Mouse (Mus musculus) thymus, postnatal 4 days (tissue): Measurements from ENCODE around the gene Slc9b2.

Source experiments
- DNase-seq: peaks from one replicate; pipeline ENCODE4 v3.0.0; 2021

Slc9b2 gene

DNA sequence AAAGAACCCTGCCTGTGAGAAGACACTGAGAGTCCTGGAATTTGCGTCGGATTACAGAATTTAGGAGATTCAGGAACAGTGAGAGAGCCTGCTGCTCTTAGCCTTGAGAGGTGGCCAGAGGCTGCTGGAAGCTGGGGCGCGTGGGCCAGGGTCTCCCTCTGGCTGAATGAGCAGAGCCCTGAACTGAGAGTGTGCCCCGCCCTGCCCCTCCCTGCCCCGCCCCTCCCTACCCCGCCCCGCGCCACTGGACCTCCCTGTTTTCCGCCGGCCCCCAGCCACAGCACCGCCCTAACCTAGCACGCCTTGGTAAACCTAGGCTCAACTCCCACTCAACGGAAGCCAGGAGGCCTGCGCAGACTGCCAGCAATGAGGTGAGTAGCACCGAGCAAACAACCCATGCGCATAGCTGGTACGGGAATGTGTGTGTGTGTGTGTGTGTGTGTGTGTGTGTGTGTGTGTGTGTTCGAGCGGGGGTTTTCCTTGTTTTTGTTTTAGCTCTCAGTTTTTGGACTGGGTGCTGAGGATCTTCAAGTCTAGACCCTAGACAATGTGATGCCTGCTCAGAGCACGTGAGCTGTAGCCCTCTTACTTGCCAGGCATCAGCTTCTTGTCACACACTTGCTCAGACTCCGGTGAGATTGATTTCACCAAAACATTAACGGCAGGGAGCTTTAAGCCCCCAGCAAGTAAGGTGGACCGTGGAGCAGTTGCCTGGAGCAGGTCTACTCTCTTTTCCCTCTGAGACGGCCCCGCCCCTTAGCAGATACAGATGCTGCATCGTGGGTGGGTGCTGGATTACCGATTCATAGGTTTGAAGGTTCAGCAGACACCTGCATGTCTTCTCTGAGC, at the start of gene Slc9b2:
Gene Slc9b2, plus strand, starts transcription at position 290 of the 849 bp plus-strand sequence.
- DNase-seq, result peak; percentile 66

DNA sequence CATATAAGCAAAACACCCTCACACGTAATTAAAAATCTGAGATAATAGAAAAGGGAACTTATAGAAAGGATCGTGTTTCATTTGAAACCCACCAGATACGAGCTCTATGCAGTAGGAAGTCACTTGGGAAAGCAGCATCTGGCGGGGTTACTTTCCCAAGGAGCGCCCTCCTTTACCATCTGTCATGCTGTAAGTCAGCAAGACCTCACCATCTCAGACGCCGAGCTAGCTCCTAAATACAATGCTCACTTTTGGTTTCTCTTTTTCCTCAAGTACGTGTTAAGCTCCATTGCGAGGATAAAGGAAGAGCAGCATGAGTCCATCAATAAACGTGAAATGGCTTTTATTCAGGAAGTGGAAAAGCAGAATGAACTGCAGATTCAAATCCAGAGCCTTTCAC, 48.6 kb upstream of the Slc9b2 start:
- no peak for DNase-seq

DNA sequence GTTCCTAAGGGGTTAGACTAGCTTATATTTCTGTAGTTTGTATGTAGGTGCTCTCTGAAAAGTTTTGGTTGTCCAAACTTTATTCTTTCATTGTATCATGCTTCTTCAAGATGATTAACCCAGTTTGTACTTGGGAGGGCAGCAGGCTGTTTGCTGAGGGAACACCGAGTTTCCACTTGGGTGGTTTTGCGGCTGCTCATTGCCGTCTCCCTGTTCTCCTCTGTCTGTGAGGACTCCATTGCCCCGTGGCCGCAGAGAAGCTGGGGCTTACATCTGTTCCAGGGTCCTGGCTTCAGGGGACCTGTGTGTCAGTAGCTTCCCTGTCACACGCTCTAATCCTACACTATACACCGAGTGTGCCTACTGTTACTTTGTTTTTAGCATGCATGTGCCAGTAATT, 47.3 kb upstream of the Slc9b2 start:
- no peak for DNase-seq

DNA sequence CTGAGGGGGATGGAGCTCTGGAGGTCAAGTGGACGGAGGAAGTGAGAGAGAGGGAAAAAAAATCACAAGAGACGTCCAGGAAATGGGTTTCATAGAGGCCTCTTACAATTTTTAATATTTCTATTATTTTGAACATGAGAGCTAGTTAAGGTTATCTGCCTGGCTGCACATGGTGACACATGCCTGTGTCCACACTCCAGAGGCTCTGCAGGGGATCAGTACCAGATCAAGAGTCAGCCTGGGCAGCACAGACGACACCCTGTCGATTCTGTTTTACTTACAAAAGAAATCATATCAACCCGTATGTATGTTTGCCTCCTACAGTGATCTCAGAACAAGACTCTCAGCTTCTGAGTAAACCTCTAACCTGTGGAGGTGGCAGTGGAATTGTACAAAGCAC, 38.9 kb upstream of the Slc9b2 start:
- DNase-seq, result no peak

GRCm38 (mm10) chr3:135269391-135269990, 38.0 kb upstream of the Slc9b2 start:
- DNase-seq, result no peak

DNA sequence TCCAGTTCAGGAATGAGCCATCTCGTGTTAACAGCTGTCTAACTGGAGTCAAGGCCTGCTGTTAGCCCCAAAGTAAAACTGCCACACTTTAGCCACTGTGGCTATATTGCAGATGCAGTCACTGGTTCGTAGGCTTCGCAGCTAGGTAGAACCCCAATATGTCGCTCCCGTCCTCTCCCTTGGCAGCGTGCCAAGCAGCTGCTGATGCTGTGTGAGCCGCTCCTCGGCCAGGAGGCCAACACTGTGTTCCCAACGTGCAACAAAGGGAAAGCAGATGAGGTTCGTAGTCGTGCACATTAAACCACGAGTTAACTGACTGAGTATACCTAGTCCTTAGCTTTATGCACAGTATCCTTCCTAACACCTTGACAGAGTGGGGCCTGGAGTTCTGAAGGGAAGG, 34.9 kb upstream of the Slc9b2 start:
- DNase-seq, result no peak

- DNase-seq, result no peak
These were observed 34.5 kb upstream of the Slc9b2 start for GRCm38 (mm10) chr3:135273047-135273446.

DNA sequence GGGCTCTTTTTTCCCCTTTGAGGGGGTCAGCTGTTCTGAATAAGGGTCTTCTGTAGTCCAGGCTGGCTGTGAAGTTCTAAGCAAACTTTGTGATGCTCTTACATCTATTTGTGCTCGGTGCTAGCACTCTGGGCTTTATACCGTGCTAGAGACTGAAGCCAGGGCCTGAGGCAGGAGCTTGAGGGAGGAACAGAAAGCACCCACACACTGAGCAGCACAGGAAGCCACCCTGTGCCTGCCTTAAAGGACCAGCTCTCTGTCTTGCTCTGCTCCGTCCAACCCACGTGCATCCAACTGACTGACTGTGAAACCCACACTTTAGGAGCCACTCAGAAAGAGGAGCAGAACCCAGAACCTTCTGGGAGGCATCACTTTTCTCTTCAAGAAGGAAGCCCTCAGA, 27.3 kb upstream of the Slc9b2 start:
- peak; percentile 14 for DNase-seq

DNA sequence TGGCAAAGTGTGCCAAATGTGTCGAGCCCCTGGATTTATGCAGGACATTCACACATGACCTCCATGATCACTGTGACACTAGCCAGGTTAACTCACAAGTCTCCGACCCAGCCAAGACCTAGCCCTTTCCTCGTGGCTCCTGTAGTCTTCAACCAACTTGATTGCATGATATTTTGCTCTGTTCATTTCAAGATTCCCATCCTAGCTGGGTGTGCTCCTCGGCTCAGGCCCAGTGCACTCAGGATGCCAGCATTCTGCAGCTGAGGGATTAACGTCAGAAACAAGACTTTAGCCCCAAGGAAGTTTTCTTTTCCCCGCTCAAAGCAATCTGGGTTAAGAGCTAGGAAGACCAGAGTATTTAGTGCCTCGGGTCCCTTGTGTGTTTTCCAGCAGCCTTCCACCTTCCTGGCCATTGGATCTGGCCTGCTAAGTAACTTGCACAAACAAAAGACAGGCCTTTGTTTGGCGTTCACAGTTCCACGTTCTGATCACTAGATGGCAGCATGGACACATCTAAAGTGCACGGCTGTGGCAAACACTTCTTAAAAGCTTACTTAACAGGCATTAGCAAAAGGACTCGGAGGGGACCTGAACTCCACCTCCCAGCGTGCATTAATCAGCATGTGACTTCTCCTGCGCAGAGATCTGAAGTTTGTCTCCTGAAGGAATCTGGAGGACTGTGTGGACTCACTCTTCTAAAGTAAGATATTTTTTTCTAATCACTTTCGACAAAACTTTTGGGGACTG, 26.7 kb upstream of the Slc9b2 start, which contains the start of gene Bdh2:
Gene Bdh2, plus strand, starts transcription at position 553 of the 747 bp plus-strand sequence.
- DNase-seq, result peak; percentile 78

DNA sequence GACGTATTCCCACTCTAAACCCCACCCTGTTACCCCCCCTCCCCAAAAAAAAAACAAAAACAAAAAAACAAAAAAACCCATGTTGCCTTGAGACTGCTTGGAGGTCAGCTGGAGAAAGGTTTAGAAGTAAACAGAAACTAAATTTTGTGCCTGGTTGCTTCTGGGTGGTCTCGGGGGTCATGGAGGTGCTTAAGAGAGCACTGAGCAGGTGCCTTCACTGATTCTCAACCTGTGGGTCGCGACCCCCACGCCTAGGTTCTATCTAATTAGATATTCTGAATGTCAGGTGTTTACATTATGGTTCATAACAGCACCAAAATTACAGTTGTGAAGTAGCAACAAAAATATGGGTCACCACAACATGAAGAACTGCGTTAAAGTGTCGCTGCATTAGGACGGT, 25.8 kb upstream of the Slc9b2 start:
- no peak for DNase-seq

DNA sequence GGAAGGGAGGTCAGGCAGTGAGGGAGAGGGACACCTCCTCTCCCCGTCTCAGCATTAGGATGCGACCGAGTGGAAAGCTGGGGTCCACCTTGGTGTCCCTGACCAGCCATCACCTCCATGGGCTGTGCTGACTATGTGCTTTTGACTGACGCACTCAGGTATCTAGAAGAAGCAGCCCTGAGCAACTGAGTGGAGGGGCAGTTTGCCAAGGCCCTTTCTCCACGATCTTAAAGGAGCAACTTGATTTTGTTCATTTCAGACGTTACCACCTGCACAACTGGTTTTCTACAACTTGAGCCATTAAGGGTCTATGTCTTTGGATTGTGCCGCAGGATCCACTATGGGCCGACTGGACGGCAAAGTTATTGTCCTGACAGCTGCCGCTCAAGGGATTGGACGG, 22.2 kb upstream of the Slc9b2 start:
- no peak for DNase-seq

DNA sequence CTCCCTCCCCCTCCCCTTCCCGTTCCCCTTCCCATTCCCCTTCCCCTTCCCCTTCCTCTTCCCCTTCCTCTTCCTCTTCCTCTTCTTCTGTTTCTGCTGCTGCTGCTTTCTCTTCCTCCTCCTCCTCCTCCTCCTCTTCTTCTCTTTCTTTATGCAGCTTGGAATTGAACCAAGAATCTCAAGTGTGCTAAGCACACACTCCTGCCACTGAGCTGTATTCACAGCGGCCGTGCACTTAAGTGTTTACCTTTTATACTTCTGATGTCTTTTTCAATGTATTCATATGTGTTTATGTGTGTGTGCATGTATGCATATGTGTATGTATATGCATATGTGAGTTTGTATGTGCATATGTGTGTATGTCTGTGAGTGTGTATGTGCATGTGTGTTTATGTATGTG, 21.7 kb upstream of the Slc9b2 start:
- DNase-seq, result no peak

- no peak for DNase-seq
These were observed 19.3 kb upstream of the Slc9b2 start for GRCm38 (mm10) chr3:135288138-135288750.

GRCm38 (mm10) chr3:135289148-135289547, 18.4 kb upstream of the Slc9b2 start:
- no peak for DNase-seq

DNA sequence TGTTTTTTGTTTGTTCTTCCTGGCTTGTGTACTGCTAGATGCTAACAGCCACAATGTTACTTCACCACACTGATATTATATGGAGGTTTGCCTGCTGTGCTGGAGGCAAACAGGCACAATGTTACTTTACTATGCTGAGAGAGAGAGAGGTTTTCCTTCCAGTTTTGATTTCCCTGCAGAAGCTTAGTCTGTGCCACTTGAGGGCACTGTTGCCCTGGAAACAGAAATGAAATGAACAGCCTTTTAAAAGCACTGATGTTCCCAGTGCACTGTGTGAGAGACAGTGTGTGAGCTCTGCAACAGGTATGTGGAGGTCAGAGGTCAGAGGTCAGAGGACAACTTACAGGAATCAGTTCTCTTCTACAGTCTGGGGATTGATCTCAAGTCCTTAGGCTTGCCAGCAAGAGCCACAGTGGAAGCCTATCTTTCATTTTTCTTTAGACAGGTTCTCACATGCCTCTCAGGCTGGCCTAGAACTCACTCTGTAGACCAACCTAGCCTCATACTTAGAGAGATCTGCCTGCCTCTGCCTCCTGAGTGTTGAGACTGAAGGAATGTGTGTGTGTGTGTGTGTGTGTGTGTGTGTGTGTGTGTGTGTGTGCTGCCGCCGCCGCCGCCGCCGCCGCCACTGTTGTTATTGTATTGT, 17.1 kb upstream of the Slc9b2 start:
- peak; percentile 76 for DNase-seq

DNA sequence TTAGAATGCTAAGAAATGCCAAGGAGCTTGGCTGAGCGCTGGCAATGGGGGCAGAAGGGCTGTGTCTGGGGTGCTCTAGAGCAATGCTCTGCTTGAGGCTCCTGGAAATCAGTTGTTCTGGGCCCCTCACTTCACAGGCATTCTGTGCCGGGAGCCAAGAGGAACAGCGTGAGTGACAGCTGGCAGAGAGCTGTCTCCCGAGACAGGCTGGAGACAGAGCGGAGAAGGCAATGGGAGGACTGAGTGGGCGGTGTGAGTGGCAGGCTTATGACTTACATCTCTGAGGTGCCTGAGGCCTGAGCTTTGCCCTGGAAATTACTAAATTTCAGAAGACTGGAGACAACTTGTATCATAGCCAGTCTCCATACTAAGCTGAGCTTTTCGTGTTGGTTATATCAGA, 13.8 kb upstream of the Slc9b2 start:
- no peak for DNase-seq

GRCm38 (mm10) chr3:135295559-135295958, 11.9 kb upstream of the Slc9b2 start:
- no peak for DNase-seq

GRCm38 (mm10) chr3:135298560-135298959, 8.9 kb upstream of the Slc9b2 start:
- DNase-seq, result no peak

DNA sequence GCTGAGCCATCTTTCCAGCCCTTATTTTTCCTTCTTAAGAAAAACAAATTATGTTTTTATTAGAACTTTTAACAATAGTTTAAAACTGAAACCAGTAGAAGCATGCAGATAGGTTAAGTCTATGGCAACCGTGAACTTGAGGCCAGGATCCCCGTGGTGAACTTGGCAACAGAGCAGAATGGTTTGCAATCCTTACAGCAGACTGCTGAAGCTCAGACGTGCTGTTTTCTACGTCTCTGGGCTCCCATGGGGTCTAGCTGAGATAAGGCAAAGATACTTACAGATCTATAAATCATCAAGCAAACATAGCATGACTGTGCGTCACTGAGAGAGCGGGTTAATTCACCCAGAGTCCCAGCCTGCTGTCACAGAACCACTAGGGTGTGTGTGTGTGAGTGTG, 7.4 kb upstream of the Slc9b2 start:
- DNase-seq, result no peak

DNA sequence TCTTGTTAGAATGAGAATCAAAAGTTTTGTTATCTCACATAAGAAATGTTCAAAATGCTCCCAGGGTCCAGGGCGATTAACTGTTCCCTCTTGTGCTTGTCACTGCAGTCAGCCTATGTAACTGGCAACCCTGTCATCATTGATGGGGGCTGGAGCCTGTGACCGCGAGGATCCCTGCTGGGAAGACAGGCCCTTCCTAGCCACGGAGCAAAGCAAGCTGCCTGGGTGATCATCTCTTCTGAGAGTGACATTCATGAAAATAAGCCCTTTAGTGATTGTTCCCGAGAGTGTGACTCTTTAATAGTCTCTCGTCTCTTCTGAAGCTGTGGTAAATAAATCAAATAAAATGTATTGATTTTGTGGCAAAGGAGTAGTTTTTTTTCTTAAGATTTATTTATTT, 3.4 kb upstream of the Slc9b2 start:
- no peak for DNase-seq

GRCm38 (mm10) chr3:135304566-135304965, 2.9 kb upstream of the Slc9b2 start:
- no peak for DNase-seq

- DNase-seq, result no peak
These were observed 5.5 kb downstream of the Slc9b2 start for GRCm38 (mm10) chr3:135312916-135313491.
